ENCODE assay signal across 16 mouse cellular contexts in genomic region chr16:37463981-37464380, GRCm38 (mm10).
DNase-seq lines count a peak whose midpoint lies in the region; ATAC-seq lines count a peak whose summit lies in the region.
"Had no signal": no experiment of that assay in that cellular context is flagged by ENCODE, and none has a peak within 500 bp of the region (broad histone marks: within the 10 kb centered on the region; RNA-seq: fewer than 3 reads in every experiment).

No protein-coding gene starts in this region.

- DNase-seq in cerebellum, postnatal 4 days (ENCODE audit: low spot score in 2 of 2), result no peak
- DNase-seq in cerebellum, adult 11 months, result peak; percentile 78
- peak; percentile 83 for DNase-seq in cerebellum, adult 8-10 months
- peak; percentile 84 to 90 for DNase-seq in cerebellum, postnatal 36 days
- no peak for DNase-seq in layer of hippocampus, adult 11-12 months (ENCODE audit: low spot score)
- DNase-seq in left cerebral cortex, adult 8-10 months (ENCODE audit: low spot score in 2 of 2), result no peak
- DNase-seq: forebrain, postnatal 0 days; heart, postnatal 4 days; kidney, adult 18-20 months; lung, adult 18-20 months; lung, postnatal 10 days; thymus, postnatal 14 days had no signal

- peak; percentile 92 for ATAC-seq in cerebellum, adult (ENCODE audit: insufficient number of reproducible peaks, low FRiP score, low TSS enrichment)
- ATAC-seq: activated CD4-positive, CD25-positive, alpha-beta regulatory T cell, adult 4 months; forebrain, postnatal 0 days; inflammation-experienced regulatory T-cells, adult 6 months; liver, embryonic 12.5 days had no signal

Comparison
In these comparisons a context has a peak if more than half of its experiments do, and no peak if none do; other contexts are left out.
1. DNase-seq: peak in cerebellum, adult 11 months (single experiment), cerebellum, adult 8-10 months (single experiment) and cerebellum, postnatal 36 days (2 of 2); none in cerebellum, postnatal 4 days (0 of 2), layer of hippocampus, adult 11-12 months (single experiment) and left cerebral cortex, adult 8-10 months (0 of 2).